Mouse (Mus musculus): Measurements from ENCODE around the gene Atf1. TPM values are rescaled to one million over a fixed set of nuclear protein-coding genes. Genes with fewer than 3 reads are reported as not detected.

Atf1 gene
- polyA plus RNA-seq, 1 experiment = 83.1 TPM

- TF ChIP-seq GATA1 (IDR thresholded peaks at IDR 0.05; ENCODE audit: low read length) = no peak
Measured at GRCm38 (mm10) chr15:100268916-100269315, 41.3 kb downstream of the Atf1 start.

DNA sequence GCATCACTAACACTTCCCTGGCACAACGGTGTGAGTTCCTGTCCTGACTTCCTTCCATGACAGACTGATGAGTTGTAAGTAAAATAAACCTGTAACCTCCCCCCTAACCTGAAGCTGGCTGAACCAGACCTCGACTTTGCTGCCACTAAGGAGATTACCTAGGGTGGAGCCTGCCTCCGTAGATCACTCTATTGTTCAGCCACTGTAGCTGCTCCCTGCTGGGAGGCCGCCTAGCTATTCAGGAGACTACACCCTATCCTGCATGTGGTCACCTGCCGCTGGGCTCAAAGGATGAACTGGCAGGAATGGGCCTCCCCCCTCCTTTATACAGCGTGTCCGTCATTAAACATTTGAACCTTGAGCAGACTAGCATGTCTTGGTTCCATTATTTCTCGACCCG lies 42.2 kb downstream of the Atf1 start:
- TF ChIP-seq GATA1 (IDR thresholded peaks at IDR 0.05; ENCODE audit: low read length) = no peak

DNA sequence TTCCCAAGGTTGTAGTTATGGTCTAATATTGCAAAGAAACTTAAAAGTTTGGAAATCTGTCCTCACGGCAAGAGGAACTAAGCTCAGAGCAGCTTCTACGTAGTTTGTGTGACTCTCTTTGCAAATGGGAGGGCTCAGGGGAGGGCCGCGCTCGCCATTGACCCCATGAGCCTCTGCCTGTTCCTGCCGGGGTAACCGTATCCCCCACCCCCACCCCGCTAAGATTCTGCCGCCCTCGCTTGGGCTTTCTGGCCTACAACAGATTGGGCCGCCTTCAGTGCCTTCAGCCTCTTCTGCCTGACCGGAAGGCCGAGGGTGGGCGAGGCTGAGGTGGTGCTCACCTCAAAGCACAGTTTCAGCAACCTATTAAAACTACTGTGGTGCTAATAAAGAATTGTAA lies 43.8 kb downstream of the Atf1 start:
- no peak for TF ChIP-seq GATA1 (IDR thresholded peaks at IDR 0.05; ENCODE audit: low read length)

GRCm38 (mm10) chr15:100274790-100275559 lies 47.4 kb downstream of the Atf1 start:
- no peak for TF ChIP-seq GATA1 (IDR thresholded peaks at IDR 0.05; ENCODE audit: low read length)

- TF ChIP-seq GATA1 (IDR thresholded peaks at IDR 0.05; ENCODE audit: low read length) = no peak
Measured at GRCm38 (mm10) chr15:100276403-100276802, 48.8 kb downstream of the Atf1 start.

- TF ChIP-seq GATA1 (IDR thresholded peaks at IDR 0.05; ENCODE audit: low read length) = no peak
Measured at GRCm38 (mm10) chr15:100277586-100277985, 50.0 kb downstream of the Atf1 start.

DNA sequence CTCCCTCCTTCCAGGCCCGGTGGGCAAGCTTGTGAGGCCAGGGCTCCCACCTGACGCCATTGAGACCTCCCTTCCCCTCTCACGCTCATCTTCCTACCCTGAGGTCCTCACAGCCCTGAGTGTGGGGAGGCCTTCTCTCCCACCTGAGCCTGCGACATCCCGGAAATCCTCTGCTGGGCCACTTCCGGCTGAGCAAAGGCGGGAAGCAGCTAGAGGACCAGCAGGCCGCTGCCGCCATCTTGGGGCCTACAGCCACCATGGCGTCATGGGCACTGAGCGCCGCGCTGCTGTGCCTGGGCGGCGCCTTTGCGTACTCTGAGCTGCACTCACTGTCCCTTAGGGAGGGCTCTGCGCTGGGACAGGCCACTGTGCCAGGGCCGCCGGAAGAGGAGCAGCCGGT lies 53.0 kb downstream of the Atf1 start, which contains the start of gene Tmprss12:
Gene Tmprss12 (plus strand): TSS at position 212 of the 400 bp plus-strand sequence.
- no peak for TF ChIP-seq GATA1 (IDR thresholded peaks at IDR 0.05; ENCODE audit: low read length)

GRCm38 (mm10) chr15:100288980-100289379 lies 61.4 kb downstream of the Atf1 start:
- TF ChIP-seq GATA1 (IDR thresholded peaks at IDR 0.05; ENCODE audit: low read length) = no peak

- TF ChIP-seq GATA1 (IDR thresholded peaks at IDR 0.05; ENCODE audit: low read length) = no peak
Measured at GRCm38 (mm10) chr15:100290858-100291257, 63.2 kb downstream of the Atf1 start.

- TF ChIP-seq GATA1 (IDR thresholded peaks at IDR 0.05; ENCODE audit: low read length) = no peak
Measured at GRCm38 (mm10) chr15:100292326-100292725, 64.7 kb downstream of the Atf1 start.

GRCm38 (mm10) chr15:100297856-100298255 lies 70.2 kb downstream of the Atf1 start:
- TF ChIP-seq GATA1 (IDR thresholded peaks at IDR 0.05; ENCODE audit: low read length) = no peak

DNA sequence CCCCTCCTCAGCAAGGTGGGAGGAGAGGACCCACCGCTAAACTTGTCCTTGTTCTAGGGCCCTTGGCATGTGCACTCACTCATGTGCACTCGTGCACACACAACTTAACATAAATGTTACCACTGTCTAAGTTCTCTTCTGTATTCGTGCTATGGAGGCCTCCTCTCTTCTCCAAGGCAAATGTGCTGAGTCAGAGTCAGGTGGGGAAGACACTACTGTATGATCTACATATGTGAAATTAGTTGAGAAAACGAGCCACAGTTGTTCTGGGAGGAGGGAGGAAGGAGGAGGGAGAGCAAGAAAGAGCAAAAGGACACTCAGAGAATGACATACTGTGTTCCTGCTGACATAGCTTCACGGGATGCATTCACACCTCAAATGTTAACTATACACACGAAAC lies 72.9 kb downstream of the Atf1 start:
- no peak for TF ChIP-seq GATA1 (IDR thresholded peaks at IDR 0.05; ENCODE audit: low read length)

DNA sequence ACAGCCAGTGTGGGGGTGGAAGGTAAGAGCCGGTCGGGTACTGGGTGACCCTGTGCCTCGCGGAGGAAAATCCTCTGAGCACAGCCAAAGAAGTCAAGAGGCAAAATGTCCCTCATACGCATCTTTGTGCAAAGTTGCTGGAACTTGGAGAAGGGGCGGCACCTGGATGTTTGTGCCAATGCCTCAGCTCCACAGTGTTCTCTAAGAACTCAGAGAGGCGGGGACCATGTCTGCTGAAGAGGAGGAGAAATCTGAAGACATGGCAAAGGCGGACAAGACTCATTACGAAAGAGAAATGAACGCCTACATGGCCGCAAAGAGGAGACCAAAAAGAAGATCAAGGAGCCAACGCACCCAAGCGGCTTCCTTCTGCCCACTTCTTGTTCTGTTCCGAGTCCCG lies 73.9 kb downstream of the Atf1 start:
- no peak for TF ChIP-seq GATA1 (IDR thresholded peaks at IDR 0.05; ENCODE audit: low read length)

DNA sequence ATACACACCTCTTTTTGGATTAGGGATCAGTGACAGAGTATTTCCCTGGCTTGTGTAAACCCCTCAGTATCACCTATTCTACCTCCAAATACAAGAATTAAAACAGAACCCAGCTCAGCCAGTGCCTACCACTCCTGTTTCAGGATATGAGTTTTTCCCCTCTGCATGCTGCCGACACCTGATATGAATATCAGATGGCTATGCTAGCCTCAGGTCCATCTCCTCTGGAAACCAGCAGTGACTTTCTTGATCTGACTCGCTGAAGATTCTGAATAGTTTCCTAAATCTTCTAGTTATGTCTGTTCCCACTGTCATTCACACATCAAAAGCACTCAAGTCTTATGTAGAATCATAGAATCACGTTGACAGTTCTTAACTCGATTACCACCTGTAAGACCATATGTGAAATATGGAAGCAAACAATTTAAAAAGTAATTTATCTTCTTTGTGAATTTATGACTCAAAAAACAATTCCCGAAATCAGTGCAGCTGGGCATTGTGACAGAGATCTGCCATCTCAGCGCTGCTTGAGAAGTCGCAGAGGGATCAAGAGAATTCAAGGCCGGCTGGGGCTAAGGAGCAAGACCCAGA lies 75.9 kb downstream of the Atf1 start:
- no peak for TF ChIP-seq GATA1 (IDR thresholded peaks at IDR 0.05; ENCODE audit: low read length)

DNA sequence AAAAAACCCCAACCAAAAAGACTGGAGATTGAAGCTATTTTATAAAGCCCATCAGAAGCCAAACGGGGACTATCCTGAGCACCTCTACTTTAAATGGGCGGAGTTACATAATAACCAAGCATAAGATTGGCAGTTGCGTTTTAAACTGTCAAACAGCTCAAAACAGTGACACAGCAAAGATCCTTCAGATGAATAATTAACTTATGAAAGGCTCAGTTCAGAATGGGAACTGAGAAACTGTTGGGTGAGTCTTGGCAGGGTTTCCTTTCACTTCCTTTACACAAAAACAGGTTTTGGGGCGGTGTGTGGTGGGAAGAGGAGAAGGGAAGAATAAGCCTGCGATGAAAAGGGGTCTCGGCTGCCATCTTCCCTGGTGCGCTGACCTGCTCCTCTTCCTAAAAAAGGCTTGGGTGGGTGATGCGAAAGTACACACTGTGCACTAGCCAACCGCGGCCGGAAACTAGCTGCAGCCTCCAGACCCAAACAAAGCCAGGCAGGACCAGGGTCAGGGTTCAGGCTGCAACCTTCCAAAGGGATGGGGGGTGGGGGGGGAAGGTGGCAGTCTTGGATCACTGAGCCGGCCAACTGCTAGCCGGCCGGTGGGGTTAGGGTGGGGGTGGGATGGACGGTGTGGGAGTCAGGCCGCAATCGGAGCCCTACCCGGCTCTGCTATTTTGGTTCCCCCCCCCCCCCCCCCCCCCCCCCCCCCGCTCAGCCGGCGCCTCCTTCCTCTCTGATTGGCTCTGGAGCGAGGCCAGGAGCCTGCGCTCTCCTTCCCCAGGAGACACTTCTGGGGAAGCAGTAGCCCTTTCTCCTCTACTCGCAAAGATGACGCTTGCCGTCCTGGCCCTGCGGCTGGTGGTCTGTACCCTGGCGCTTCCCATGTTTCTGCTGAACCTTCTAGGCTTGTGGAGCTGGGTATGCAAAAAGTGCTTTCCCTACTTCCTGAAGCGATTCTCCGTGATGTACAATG lies 76.7 kb downstream of the Atf1 start, which contains the start of gene Mettl7a1:
Gene Mettl7a1 (plus strand): TSS at position 122 of the 973 bp plus-strand sequence.
- TF ChIP-seq GATA1 (IDR thresholded peaks at IDR 0.05; ENCODE audit: low read length) = no peak

GRCm38 (mm10) chr15:100306201-100306600 lies 78.6 kb downstream of the Atf1 start:
- TF ChIP-seq GATA1 (IDR thresholded peaks at IDR 0.05; ENCODE audit: low read length) = no peak

Other genes starting within 250 kb of the Atf1 start
- gene Dip2b, start 189.2 kb upstream of the Atf1 start, polyA plus RNA-seq (2012) = 2.5 and 2.6 TPM in 2 replicates
- not detected in 2 replicates for gene Tmprss12, start 53.0 kb downstream of the Atf1 start, polyA plus RNA-seq (2012)
- 40.6 and 54.3 TPM in 2 replicates for gene Mettl7a1, start 76.3 kb downstream of the Atf1 start, polyA plus RNA-seq (2012)
- gene Mettl7a3, start 107.1 kb downstream of the Atf1 start, polyA plus RNA-seq (2012) = not detected in 2 replicates
- gene Methig1, start 125.3 kb downstream of the Atf1 start, polyA plus RNA-seq (2012) = 0.09 and 0.27 TPM in 2 replicates
- gene Mettl7a2, start 125.4 kb downstream of the Atf1 start, polyA plus RNA-seq (2012) = 1.7 and 2.5 TPM in 2 replicates
- not detected in 2 replicates for gene Higd1c, start 136.7 kb downstream of the Atf1 start, polyA plus RNA-seq (2012)
- gene Gm5475, start 194.3 kb downstream of the Atf1 start, polyA plus RNA-seq (2012) = not detected in 2 replicates
- 7.2 and 8.8 TPM in 2 replicates for gene Slc11a2, start 197.3 kb downstream of the Atf1 start, polyA plus RNA-seq (2012)
- 24.8 and 47.3 TPM in 2 replicates for gene Letmd1, start 241.2 kb downstream of the Atf1 start, polyA plus RNA-seq (2012)